Mouse (Mus musculus): Measurements from ENCODE around the gene Mgat4e. TPM values are rescaled to one million over a fixed set of nuclear protein-coding genes. Genes with fewer than 3 reads are reported as not detected.

Gene Mgat4e
- polyA plus RNA-seq, 1 experiment = 108 TPM

DNA sequence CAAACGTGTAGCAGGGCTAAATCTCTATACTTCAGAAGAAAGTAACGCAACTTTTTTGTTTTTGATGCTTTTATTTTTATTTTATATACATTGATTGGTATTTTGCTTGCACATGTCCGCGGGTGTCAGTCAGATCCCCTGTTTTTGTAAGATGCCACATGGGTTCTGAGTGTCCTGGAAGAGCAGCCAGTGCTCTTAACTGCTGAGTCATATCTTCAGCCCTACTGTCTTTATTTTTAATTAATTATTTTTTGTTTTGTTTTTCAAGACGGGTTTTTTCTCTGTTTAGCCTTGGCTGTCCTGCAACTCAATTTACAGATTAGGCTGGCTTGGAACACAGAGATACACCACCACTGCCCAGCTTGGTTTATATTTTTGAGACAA is 24.4 kb upstream of the Mgat4e start:
- H3K4me1 ChIP-seq (ENCODE audit: control insufficient read depth, insufficient read depth, low read length) = 0 out of 2 replicates have a peak, but pooled peaks cover 3% of the 10 kb centered on the region
- no peaks in the 10 kb centered on the region for H3K36me3 ChIP-seq (ENCODE audit: control insufficient read depth, insufficient read depth, low read length)
- TF ChIP-seq CTCF (IDR thresholded peaks at IDR 0.05; ENCODE audit: control insufficient read depth, insufficient read depth, insufficient replicate concordance, low read depth, low read length) (no peak), POLR2A (IDR thresholded peaks at IDR 0.05; ENCODE audit: control insufficient read depth, low read depth, low read length) (no peak)
- H3K4me3 ChIP-seq (ENCODE audit: control insufficient read depth, low read depth, low read length) = no peak overlapping the region
- H3K27ac ChIP-seq (ENCODE audit: control insufficient read depth, insufficient read depth, low read depth, low read length) = no peak overlapping the region
- H3K27me3 ChIP-seq (ENCODE audit: control insufficient read depth, insufficient read depth, low read length) = no peaks in the 10 kb centered on the region

DNA sequence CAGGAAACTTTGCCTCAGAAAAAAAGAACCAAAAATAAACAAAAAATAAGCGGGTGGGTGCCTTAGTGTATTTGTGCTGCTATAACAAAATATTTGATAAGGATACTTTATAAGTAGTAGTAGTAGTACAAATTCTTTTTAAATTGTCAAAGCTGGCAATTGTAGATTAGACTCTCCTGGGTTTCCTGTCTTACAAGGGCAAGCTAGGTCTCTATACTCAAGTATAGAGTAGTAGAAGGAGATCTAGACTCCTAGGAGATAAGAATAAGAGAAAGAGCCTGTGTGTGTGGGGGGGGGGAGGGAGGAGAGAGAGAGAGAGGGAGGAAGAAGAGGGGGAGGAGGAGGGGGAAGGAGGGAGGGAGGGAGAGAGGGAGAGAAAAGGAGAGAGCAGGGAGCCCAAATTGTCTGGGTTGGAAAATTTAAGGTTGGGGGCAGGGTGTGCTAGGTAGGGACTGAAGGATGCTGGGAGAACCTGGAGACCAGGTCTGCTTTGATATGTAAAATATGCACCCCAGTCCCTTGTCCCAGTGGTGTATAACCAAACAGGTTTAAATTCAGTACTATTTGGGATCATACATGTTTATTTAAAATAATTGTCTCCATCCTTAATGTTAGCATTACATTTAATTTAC is 23.9 kb upstream of the Mgat4e start:
- Histone ChIP-seq H3K36me3 (ENCODE audit: control insufficient read depth, insufficient read depth, low read length) (no peaks in the 10 kb centered on the region), H3K27me3 (ENCODE audit: control insufficient read depth, insufficient read depth, low read length) (no peaks in the 10 kb centered on the region), H3K4me1 (ENCODE audit: control insufficient read depth, insufficient read depth, low read length) (0 out of 2 replicates have a peak, but pooled peaks cover 3% of the 10 kb centered on the region), H3K4me3 (ENCODE audit: control insufficient read depth, low read depth, low read length) (no peak overlapping the region), H3K27ac (ENCODE audit: control insufficient read depth, insufficient read depth, low read depth, low read length) (no peak overlapping the region)
- no peak for TF ChIP-seq POLR2A (IDR thresholded peaks at IDR 0.05; ENCODE audit: control insufficient read depth, low read depth, low read length)
- no peak for TF ChIP-seq CTCF (IDR thresholded peaks at IDR 0.05; ENCODE audit: control insufficient read depth, insufficient read depth, insufficient replicate concordance, low read depth, low read length)

DNA sequence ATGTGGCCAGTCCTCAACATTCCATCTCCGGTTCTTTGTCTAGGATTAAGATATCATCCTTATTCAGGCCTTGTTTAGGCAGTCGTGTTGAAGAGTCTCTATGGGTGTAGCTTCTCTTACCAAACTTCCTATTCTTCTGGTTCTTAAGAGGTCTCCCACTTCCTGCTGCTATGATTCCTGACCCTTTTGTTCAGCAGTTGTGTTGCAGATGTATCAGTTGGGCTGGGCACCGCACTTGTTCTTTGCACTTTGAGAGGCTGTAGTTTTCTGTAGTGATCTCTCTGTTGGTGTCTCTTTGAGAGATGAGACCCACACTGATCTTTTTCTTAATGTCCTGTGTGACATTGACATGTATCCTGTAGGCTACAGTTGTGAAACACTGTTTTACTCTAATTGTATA is 21.1 kb upstream of the Mgat4e start:
- Histone ChIP-seq H3K27ac (ENCODE audit: control insufficient read depth, insufficient read depth, low read depth, low read length) (no peak overlapping the region), H3K36me3 (ENCODE audit: control insufficient read depth, insufficient read depth, low read length) (no peaks in the 10 kb centered on the region), H3K27me3 (ENCODE audit: control insufficient read depth, insufficient read depth, low read length) (no peaks in the 10 kb centered on the region), H3K4me3 (ENCODE audit: control insufficient read depth, low read depth, low read length) (no peak overlapping the region), H3K4me1 (ENCODE audit: control insufficient read depth, insufficient read depth, low read length) (no peaks in the 10 kb centered on the region; the same call in 1 of the 2 replicates)
- TF ChIP-seq POLR2A (IDR thresholded peaks at IDR 0.05; ENCODE audit: control insufficient read depth, low read depth, low read length) (no peak), CTCF (IDR thresholded peaks at IDR 0.05; ENCODE audit: control insufficient read depth, insufficient read depth, insufficient replicate concordance, low read depth, low read length) (no peak)

- no peaks in the 10 kb centered on the region for H3K36me3 ChIP-seq (ENCODE audit: control insufficient read depth, insufficient read depth, low read length)
- H3K27ac ChIP-seq (ENCODE audit: control insufficient read depth, insufficient read depth, low read depth, low read length) = no peak overlapping the region
- no peak overlapping the region for H3K4me3 ChIP-seq (ENCODE audit: control insufficient read depth, low read depth, low read length)
- no peaks in the 10 kb centered on the region for H3K27me3 ChIP-seq (ENCODE audit: control insufficient read depth, insufficient read depth, low read length)
- no peak for TF ChIP-seq CTCF (IDR thresholded peaks at IDR 0.05; ENCODE audit: control insufficient read depth, insufficient read depth, insufficient replicate concordance, low read depth, low read length)
- TF ChIP-seq POLR2A (IDR thresholded peaks at IDR 0.05; ENCODE audit: control insufficient read depth, low read depth, low read length) = no peak; the same call in 1 of the 2 replicates
- peaks cover 2% of the 10 kb centered on the region for H3K4me1 ChIP-seq (ENCODE audit: control insufficient read depth, insufficient read depth, low read length)
Measured at GRCm38 (mm10) chr1:134570171-134570570, 20.7 kb upstream of the Mgat4e start.

GRCm38 (mm10) chr1:134567511-134567910 is 18.0 kb upstream of the Mgat4e start:
- H3K4me1 ChIP-seq (ENCODE audit: control insufficient read depth, insufficient read depth, low read length) = peaks cover 5% of the 10 kb centered on the region
- no peak for TF ChIP-seq POLR2A (IDR thresholded peaks at IDR 0.05; ENCODE audit: control insufficient read depth, low read depth, low read length)
- no peak for TF ChIP-seq CTCF (IDR thresholded peaks at IDR 0.05; ENCODE audit: control insufficient read depth, insufficient read depth, insufficient replicate concordance, low read depth, low read length)
- no peaks in the 10 kb centered on the region; the same call in 1 of the 2 replicates for H3K36me3 ChIP-seq (ENCODE audit: control insufficient read depth, insufficient read depth, low read length)
- no peak overlapping the region for H3K4me3 ChIP-seq (ENCODE audit: control insufficient read depth, low read depth, low read length)
- no peak overlapping the region for H3K27ac ChIP-seq (ENCODE audit: control insufficient read depth, insufficient read depth, low read depth, low read length)
- no peaks in the 10 kb centered on the region for H3K27me3 ChIP-seq (ENCODE audit: control insufficient read depth, insufficient read depth, low read length)

GRCm38 (mm10) chr1:134563726-134564125 is 14.2 kb upstream of the Mgat4e start:
- Histone ChIP-seq H3K4me3 (ENCODE audit: control insufficient read depth, low read depth, low read length) (peak overlapping the region; percentile 68), H3K27ac (ENCODE audit: control insufficient read depth, insufficient read depth, low read depth, low read length) (peak overlapping the region; percentile 63), H3K36me3 (ENCODE audit: control insufficient read depth, insufficient read depth, low read length) (no peaks in the 10 kb centered on the region; the same call in 1 of the 2 replicates), H3K27me3 (ENCODE audit: control insufficient read depth, insufficient read depth, low read length) (no peaks in the 10 kb centered on the region), H3K4me1 (ENCODE audit: control insufficient read depth, insufficient read depth, low read length) (peaks cover 5% of the 10 kb centered on the region)
- TF ChIP-seq CTCF (IDR thresholded peaks at IDR 0.05; ENCODE audit: control insufficient read depth, insufficient read depth, insufficient replicate concordance, low read depth, low read length) = no peak
- TF ChIP-seq POLR2A (IDR thresholded peaks at IDR 0.05; ENCODE audit: control insufficient read depth, low read depth, low read length) = no peak

- Histone ChIP-seq H3K27me3 (ENCODE audit: control insufficient read depth, insufficient read depth, low read length) (no peaks in the 10 kb centered on the region), H3K4me1 (ENCODE audit: control insufficient read depth, insufficient read depth, low read length) (peaks cover 5% of the 10 kb centered on the region), H3K27ac (ENCODE audit: control insufficient read depth, insufficient read depth, low read depth, low read length) (peak overlapping the region; percentile 97), H3K36me3 (ENCODE audit: control insufficient read depth, insufficient read depth, low read length) (no peaks in the 10 kb centered on the region; the same call in 1 of the 2 replicates), H3K4me3 (ENCODE audit: control insufficient read depth, low read depth, low read length) (peak overlapping the region; percentile 88; the same call in 1 of the 2 replicates)
- no peak for TF ChIP-seq POLR2A (IDR thresholded peaks at IDR 0.05; ENCODE audit: control insufficient read depth, low read depth, low read length)
- TF ChIP-seq CTCF (IDR thresholded peaks at IDR 0.05; ENCODE audit: control insufficient read depth, insufficient read depth, insufficient replicate concordance, low read depth, low read length) = no peak
Measured at GRCm38 (mm10) chr1:134562457-134562856, 13.0 kb upstream of the Mgat4e start.

All from testis, adult 2 months (tissue).